Mouse (Mus musculus): ENCODE data around the gene Meaf6.

The Meaf6 gene

DNA sequence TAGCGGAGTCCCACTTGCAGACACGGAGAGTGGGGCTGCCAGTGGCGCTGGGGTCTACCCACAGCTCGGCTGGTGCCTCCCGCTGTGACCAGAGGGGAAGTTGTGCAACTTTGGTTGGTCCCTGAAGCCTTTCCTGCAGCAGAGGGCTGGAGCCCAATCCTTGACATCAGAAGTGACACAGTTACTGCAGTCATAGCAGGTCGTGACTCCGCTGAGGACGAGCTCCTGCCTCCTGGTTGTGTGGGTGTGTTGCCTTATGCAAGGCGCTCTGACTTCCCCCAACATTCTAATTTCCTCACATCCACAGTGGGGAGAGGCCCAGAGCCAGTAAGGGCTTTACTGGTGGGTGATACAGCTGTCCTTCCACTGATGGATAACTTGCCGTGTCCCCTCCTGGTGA lies 60.3 kb downstream of the Meaf6 start:
- no peak for DNase-seq

DNA sequence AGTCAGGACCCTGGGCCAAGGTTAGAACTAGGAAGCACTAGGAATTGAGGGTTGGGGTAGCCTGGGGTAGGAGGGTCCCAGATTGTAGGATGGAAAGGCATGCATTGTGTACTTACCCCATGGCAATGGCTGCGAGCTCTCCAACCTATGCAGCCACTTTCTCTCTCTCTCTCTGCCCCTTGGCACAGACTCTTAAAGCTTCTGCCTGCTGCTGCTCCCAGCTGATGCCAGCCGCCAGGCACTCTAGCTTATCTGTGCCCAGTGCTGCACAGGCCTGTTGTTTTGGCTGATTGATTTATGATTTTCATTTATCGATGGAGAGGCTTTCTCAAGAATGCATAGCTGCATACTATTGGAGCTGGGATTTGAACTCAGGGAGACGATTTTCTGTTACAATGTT lies 63.0 kb downstream of the Meaf6 start:
- no peak for DNase-seq

DNA sequence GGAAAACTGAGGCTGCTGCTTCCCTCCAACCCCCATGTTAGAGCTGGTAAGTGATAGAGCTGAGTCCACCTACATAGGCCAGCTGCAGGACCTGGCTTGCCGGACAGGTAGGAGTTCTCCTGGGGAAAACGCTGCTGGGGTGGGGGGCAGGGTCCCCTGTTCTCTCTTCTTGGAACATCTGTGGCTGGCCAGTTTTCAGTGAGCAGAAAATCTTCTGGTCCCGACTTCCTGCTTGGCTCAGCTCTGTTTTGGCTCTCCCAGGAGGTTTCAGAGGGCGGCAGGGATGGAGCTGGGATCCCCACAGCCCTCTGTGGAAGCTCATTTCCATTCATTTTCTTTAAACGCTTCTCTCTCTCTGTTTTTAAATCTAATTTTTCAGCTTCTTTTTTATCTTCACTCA lies 64.5 kb downstream of the Meaf6 start:
- DNase-seq, result no peak

DNA sequence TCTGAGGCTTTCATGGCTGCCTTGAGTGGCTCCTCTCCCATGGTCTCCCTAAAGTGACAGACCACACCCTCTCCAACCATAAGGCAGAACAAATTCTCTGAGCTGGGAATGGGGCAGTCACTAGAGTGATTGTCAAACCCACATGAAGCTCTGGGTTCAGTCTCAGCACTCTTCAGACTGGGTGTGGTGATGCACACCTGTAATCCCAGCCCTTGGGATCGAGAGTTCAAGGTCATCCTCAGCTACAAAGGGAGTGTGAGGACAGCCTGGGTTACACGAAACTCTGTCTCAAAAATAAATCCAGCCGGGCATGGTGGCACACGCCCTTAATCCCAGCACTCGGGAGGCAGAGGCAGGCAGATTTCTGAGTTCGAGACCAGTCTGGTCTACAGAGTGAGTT lies 67.5 kb downstream of the Meaf6 start:
- no peak for DNase-seq

DNA sequence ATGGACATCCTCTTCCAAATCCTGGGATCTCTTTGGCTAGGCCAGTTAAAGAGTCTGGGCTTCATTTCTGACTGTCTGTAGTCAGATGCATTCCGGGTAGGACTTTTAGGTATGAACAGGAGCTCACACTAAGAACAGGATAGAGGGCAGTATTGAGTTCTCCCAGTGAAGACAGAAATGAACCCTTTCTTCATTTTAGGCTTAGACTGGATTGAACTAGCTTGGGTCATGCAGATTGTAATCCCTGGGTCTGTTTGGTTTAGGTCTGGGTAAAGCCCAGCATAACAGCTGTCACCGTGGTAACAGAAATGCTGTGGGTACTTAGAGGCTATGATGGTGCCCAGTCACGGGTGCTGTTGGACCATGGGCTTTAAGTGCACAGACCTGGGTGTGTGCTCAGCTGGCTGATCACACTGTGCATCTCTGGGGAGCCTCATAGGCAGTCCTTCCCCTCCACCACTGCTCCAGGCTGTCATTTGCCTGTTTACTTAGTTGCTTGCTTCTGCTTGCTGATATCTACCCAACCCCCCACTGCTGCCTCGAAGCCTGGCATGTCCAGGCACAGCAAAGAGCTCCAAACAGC lies 68.8 kb downstream of the Meaf6 start:
- DNase-seq, result no peak

DNA sequence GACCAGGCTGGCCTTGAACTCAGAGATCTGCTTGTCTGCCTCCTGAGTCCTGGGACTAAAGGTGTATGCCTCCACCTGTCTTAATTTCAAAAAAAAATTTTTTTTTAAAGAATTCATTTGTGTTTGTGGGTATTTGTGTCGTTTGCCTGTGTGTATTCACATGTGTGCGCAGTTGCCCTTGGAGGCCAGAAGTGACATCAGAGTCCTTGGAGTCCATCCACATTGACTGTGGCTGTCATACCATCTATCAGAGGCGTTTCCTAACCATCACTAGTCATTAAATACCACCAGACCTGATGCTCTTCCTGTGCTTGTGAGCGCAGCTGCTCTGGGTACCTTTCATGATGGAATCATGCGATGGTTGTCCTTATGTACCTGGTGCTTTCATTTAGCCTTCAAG lies 70.7 kb downstream of the Meaf6 start:
- no peak for DNase-seq

DNA sequence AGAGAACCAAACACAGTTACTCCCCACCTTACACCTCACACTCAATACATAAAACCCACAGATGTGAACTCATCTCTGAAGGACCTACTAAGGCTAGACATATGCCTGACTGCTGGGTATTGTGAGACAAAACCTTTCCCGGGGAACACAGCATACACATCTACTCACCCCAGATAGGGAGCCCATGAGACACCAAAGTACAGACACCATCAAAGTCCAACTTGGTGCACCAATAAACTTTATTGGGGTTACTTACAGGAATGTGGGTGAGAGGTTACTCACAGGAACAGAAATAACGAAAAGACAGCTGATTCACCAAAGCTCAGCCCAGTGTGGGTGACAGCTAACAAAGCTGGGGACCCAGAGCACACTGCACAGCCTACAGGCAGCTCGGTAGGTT lies 72.4 kb downstream of the Meaf6 start:
- no peak for DNase-seq

DNA sequence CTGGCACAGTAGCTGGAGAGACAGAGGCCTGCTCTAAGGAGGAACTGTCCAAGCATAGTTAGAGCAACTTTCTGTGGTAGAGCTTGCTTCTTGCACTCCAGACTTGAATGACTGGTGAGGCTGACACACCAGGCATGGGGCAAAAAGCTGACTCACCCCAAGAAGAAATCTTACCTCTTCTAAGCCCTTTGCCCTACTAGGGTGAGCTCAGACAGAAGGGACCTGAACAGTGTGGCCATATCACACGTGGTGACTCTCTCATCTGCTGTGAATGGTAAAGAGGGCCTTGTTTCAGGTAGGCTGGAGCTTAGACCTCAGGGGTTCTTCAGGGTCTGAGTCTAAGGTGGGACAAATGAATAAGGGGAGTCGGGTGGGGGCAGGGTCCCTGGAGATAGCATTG lies 73.1 kb downstream of the Meaf6 start:
- no peak for DNase-seq

DNA sequence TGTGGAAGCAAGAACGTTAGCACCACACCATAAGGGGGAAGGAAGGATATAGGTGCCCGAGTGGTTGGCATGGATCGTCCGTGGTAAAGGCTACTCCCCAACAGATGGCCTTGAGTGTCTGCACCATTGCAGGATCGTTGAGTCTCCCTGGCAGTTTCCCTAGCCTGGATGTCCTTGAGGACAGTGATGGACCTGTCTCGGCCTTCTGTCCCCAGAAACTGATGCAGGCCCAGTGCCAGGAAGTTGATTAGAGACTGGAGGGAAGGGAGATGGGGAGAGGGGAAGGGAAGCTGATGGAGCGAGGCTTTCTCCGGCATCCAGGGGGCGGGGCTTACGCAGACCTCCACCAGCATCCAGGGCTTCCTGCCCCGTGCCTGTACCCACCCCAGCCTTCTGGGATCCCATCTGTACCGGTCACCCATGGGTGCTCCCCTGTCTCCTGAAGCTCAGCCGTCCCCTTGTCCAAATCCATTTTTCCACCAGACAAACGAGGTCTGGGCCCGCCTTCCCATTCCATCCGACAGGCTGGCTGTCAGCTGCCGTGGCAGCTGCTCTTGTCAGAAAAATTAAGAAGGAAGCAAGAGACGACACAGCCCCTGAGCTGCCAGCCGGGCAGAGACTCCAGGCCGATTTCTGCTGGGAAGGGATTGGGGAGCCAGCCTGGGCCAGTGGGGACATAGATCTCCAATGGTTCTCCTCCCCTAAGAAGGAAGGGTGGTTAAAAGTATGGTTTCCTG lies 73.8 kb downstream of the Meaf6 start:
- no peak for DNase-seq

DNA sequence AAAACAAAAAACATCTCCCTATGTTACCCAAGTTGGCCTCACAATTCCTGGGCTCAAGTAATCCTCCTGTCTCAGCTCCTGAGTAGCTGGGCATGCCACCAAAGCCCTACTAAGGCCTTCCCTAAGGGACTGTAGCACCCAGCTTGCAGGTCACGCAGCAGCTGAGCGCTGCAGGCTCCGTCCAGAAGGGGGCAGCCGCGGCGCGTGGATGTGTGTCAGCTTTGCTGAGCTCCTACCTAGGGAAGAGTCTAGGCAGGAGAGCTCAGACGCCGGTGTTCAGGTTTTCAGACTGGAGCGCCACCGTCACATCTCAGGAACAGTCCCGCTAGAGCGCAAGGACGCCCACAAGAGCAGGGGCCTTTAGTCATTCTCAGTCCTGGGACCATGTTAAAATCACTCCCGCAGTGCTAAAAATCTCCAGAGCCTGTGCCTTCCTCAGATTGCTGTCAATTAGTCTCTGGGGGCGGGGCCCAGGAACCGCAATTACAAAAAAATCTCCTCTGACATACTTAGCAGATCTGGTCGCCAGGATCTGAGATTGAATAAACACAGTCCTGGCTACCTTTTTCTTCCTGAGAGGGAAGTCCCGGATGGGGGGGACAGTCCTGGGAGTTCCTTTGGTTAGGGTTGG lies 75.5 kb downstream of the Meaf6 start:
- peak; percentile 84 to 89 for DNase-seq

DNA sequence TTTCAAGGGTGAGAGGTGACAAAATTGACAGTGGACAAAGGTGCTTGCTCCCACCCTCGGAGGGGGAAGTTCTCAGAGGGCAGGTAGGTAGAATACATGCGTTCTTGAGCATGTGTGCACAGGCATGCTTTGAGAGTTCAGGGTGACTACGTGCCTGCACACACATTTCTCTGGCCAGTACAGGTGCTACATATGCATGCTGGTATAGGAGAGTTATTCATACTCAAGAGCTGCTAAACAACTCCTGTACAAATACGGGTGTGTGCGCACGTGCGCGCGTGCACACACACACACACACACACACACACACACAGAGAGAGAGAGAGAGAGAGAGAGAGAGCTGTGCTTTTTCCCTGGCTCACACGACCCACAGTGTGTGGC lies 76.0 kb downstream of the Meaf6 start:
- DNase-seq, result no peak

DNA sequence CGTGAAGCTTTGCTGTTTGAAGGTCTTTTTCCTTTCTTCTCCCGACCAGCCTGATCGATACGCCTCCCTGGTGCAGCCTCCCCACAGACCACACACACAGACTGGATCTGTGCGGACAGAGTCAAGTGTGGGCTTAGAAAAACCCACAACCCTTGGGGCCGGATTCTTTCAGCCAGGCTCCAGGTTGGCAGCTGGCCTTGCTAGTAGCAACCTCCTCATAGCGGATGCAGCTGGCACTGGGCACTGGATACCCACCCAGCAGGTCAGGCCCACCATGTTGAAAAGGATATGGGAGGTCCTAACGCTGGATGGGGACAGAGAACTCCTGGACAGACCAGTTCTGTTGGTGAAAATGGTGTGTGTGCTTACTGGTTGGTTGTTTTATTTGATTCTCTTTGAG lies 76.5 kb downstream of the Meaf6 start:
- no peak for DNase-seq

DNA sequence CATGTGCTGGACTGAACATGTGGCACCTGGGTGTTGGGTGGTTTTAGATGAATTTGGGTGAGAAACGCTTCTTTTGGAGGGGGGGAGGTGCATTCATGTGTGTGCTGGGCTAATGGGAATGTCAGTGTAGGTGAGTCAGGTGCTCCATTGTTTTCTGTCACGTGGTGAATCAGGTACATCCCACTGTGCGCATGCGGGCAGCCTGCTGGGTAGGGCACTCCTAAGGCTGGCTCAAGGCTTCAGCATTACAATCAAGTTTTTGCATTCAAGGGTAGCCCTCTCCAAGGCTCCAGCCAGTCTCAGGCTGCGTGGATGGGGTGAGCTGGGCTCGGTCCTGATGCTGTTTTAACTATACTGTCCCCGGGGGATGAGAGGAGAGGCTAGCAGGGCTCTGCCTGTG lies 77.8 kb downstream of the Meaf6 start:
- DNase-seq, result no peak
